Mouse (Mus musculus) heart, postnatal 4 days (tissue): ENCODE results near the gene Smu1. TPM values are rescaled to one million over a fixed set of nuclear protein-coding genes. Genes with fewer than 3 reads are reported as not detected.

ENCODE experiments used
- DNase-seq: peaks from one replicate; pipeline ENCODE4 v3.0.0; 2021
- microRNA-seq, 2 experiments: library from miRNA; unstranded; fragments of <30 nt; microRNA quantifications; one replicate each; pipeline ENCODE4 v1.2.0; 2021 to 2022
- total RNA-seq, 2 experiments: library from RNA; stranded (reverse); gene quantifications; 2 replicates each; pipeline ENCODE4 v1.2.3; 2021

The Smu1 gene
- total RNA-seq, 2 experiments from 2014 or later: 46.6 to 49.3 TPM

DNA sequence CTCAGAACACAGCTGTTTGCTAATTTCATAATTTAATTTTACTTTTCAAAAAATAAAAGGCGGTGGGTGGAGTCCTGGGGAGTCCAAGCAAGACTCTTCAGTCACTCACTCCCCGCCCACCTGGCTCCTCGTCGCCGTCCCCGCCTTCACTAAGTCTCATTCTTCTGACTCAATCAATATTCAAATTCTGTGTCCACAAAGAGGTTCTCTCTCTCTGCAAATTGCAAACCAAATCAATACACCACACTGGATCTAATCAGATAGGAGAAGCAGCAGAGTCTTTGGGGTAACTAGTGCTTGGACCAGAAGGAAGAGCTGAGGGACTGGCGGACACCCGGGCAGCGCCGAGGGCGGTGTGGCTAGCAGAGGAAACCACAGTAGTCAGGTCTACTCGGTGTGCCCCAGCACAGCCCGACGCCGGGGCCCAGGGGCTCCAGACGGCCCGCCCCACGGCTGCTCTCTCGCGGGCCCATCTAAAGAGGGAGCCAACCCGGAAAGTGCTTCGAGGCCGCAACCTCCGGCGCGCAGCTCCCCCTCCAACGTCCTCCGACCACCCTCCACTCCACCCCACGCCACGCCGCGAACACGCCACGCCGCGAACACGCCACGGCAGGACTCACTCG is 455 bp downstream of the Smu1 start:
- DNase-seq: no peak

DNA sequence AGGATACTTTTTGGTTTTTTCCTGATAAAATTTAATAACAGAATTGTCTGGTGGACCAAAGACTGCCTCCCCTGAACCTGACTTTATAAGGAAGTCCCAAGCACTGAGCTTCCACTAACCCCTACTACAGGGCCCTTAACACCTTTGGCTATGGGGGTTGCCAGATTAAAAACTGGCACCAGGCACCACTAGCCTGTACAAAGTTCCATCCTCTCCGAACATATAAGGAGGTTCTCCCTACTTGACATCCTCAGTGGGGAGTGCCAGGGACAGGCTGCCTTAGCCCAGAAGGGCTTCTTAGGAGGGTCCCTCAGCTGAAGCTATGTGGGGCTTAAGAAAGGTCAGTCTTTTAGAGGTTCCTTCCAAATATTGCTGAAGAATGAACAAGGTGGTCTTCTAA is 22.4 kb downstream of the Smu1 start:
- no peak for DNase-seq

DNA sequence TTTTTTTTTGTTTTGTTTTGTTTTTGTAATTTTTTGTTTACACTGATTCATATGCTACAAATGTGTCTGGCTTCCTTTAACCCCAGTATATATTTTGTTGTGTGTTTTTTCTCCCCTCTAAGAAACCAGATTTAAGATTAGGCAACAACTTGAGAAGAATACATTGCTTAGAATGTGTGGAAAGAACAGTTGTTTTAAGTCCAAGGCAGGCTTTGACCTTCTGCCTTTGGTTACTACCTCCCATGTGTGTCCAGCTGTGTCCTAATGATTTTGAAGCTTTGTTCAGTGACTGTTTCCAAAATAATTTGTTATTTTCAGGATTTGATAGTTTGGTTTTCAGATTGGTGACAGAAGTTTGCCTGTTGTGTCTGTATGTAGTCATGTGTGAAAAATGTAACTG is 26.5 kb downstream of the Smu1 start:
- no peak for DNase-seq

DNA sequence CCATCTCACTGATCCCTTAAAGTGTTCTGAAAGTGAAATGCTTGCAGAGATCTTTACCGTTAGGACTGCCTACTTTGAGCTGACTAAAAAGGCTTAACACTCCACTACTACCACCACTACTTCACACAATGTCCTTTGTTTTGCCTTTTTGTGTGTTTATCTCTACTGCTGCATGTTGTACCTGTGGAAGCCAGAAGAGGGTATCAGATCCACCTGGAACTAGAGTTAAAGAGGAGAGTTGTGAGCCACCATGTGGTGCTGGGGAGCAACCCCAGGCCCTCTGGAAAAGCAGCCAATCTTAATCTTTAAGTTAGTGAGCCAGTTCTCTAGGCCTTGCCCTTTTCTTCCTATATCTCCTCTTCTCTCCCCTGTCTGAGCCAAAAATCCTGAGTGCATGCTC is 30.5 kb downstream of the Smu1 start:
- no peak for DNase-seq

DNA sequence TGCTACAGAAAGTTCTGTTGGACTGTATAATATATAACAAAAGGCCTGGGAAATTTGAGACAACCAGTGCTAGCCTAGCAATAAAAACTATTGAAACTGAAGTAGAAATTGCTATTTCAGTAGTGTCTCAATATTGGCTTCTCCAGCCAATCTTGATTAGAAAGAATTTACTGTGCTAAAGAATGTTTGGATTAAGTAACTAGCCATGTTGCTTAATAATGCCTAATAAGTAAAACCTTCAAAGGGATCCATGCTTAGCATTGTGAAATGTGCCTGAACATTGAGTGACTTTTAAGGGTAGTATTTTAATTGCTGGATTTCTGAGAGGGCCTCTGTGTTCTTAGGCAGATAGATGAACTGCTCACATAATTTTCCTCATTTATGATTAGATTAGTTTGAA is 32.2 kb downstream of the Smu1 start:
- no peak for DNase-seq

DNA sequence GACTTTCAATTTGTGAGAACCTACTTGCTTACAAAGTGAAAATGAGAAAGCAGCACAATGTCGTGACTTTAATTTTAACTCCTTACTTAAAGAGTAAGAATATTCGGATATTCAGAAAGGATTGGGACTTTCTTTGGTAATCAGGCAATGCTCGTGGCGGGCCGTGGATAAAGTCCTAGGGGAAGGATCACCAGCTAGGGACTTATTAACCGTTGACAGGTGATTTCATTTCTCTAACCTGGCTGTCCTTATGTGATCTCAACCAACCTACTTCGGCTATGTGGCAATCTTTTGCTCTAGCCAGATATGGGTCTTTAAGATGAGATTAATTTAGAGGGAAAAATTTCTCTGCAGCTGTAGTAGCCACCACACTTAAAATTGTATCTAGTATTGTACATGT is 32.6 kb downstream of the Smu1 start:
- DNase-seq: no peak

DNA sequence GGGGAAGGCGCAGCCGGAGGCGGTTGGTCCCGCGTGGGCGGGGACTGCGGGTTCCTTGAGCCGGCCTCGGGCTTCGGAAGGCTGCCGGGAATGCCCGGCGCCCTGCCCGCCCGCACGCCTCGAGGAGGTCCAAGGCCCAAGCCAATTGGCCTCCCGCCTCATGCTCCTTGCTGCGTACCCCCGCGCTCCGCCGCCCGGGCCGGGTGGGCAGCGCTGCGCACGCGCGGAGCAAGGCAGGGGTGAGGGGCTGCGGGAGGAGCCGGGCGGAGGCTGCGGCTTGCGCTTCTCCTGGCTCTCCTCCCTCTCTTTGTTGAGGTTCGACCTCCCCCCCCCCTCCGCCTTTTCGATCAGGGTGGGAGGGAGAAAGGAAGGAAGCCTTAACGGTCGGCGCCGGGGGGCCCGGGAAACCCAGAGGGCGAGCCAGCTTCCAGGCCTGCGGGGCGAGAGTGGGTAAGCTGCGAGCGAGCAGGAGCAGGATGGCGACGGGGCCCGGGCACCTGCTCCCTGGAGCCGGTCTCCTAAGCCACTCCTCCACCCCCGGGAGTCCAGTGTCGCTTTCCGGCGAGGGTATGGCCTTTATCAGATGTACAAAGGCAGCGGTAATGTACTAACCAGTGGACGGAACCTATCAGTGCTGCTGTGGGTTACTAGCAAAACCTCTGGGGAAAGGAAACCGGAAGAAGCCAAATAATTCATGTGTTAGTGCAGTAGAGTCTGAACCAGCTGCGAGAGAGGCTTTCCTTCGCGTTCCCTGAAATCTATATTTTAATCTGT is 34.8 kb downstream of the Smu1 start:
- DNase-seq: peak; percentile 83

DNA sequence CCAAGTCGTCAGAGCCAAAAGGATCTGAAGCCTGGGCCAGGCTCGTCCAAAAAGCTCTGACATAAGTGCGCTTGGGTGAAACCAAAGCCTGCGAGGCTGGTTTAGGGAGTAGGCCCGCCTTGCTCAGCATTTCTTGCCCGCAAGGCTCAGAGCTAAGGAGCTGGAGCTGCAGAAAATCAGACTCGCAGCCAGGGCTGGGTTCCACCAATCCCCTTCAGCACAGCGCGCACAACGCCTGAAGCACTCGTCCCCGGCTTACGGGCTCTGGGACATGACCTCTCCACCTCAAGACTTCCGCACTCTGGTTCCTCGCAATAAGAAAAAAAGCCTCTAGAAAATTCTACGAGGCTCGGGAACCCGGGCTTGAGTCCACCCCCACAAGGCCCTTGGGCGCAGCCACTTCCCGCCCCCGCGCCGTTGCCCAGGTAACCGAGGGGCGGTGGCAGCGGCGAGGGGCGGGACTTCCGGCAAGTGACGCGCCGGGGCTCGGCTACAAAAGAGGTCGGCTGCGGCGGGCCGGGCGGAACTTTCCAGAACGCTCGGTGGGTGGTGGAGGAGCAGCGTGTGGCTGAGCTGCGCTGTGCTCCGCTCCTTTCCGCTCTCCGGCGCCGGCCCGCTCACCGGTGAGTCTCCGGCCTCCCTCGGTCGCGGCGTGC is 35.6 kb downstream of the Smu1 start, which contains the start of gene Dnaja1:
Gene Dnaja1 (plus strand): TSS at position 140 of the 656 bp plus-strand sequence.
- peak; percentile 99 for DNase-seq

DNA sequence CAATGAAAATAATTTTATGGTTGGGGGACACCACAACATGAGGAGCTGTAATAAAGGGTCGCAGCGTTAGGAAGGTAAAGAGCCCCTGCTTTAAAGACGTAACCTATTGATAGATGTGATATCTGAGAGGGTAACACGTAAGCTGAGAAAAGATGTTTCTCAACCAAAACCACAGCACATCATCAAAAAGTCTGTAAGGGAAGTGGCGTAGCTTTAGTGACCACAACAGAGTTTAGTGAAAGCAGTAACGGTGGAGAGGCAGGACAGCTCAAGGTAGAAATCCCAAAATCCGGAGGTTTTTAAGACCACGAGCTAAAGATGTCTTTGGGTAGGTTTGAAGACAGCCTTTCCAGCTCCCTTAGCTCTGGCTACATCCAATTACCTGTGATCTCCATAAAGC is 36.8 kb downstream of the Smu1 start:
- DNase-seq: no peak

DNA sequence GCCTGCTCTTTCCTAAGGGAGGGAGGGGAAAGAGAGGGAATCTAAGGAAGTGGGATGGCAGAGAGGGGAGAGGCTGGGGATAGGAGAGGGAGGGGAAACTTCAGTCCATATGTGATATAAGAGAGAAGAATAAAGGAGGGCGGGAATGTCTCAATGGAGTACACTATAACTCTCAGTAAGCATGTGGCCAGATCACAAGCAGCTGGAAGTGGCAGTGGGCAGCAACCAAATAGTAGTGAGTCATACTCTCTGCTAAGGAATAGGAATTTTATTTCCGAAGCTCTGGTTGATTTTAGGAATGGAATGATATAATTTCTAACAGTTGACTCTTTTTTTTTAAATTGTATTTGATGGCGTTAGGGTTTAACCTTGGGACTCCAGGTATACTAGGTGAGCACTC is 40.6 kb downstream of the Smu1 start:
- DNase-seq: no peak

DNA sequence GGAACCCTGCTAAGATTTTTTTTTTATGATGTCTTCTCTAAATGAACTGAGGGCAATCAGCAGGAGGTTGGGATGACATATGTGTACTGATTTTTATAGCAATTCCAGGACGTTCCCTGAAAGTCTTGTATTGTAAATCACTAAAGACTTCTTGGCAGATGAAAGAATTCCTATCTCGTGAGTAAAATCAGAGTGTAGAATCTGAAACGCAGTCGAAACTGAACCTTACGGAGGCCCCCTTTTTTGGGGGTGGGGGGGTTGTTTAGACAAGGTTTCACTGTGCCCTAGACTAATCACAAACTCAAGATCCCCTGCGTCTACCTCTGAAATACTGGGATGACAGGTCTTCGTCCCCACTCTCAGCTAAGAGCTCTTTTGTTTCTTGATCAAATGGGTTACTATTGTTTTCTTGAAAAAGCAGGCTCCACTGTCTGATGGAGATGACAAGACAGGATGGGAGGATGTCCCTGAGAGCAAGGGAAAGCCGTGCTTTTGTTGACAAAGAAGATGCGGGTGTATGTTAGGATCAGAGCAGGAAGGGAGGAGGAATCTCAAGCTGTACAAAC is 53.9 kb downstream of the Smu1 start:
- DNase-seq: no peak

DNA sequence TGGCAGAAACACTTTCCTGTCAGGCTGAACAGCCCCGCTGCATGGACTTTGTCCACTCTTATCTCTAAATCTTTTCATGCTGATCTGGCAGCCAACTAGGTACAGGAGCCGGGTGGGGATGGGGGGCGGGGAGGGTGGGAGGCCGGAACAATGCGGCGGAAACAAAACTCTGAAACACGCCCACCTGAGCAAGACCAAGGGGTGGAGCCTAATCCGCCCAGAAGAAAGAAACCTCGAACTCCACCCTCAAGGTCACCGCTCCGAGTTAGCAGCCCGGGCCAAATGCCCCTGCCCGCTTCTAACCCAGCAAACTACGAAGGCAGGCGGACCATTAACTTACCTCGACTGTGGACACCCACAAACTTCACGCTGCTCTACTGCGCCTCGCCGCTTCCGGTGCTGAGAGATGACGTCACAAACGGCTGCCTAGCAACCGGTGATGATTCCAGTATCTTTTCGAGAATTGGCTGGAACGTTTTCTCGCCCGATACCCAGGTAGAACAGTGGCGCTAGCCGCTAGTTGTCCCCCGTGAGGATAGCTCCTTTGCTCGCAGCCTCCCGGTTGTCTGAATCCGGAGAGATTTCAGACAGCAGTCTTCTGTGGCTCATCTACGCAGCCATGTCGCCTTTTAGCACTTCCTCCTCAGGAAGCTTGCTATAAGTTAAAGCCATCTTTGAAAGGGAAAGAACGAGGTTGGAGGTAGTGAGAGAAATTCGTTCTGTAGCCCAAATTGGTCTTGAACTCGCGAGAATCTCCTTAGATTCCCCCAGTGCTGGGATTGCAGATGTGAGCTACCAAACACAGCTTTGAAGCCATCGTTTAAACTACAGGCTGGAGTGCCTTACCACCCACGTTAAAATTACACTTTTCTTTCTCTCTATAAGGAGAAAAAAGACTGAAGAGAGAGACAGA is 54.7 kb downstream of the Smu1 start, which contains the start of gene Aptx:
Gene Aptx (minus strand): TSS at position 398 of the 913 bp plus-strand sequence.
- DNase-seq: peak; percentile 96

DNA sequence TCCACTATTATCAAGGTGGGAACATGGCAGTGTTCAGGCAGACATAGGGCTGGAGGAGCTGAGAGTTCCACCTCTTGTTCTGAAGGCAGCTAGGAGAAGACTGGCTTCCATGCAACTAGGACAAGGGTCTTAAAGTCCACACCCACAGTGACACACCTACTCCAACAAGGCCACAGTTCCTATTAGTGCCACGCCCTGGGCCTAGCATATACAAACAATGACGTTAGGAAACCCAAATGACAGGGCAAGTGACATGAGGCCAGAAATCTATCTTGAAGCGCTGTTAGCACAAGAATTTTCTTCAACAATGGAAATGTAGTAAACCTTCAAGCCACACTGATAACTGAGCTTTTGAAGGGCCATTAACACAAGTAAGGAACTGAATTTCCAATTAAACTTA is 55.9 kb downstream of the Smu1 start:
- no peak for DNase-seq

DNA sequence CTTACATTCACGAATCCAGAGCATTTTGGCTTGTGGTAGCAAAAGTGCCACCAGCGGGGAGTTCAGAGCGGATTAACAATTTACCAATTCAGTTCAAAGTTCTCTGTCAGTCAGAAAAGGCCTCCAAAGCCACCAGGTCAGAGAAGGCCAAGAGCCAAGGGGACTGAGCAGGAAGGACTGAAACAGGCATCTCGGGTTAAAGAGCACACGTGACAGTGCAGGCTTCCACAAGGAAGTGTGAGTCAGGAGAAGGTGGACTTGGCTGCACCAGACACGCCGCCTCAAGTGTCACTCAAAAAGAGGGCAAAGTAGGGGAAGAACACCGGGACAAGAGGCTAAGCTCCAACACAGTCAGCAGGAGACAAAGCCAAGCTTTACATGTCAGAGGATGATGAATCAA is 57.5 kb downstream of the Smu1 start:
- DNase-seq: no peak

DNA sequence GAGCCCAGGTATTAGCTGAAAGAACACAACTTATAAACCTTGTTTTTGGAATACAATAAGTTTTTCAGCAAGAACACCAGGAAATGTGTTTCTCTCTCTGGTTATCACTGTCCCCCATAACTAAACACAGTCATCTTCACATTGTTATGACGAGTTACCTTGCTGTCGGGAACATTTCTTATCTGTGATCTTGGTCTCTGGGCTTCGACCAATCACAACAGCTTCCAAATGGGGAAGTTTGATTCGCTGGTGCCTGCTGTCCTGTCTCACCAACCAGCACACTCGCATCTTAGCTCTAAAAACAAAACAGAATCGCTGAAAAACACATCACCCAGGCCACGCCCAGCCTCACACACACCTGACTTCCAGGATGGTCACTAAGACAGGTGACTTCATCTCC is 60.7 kb downstream of the Smu1 start:
- no peak for DNase-seq

DNA sequence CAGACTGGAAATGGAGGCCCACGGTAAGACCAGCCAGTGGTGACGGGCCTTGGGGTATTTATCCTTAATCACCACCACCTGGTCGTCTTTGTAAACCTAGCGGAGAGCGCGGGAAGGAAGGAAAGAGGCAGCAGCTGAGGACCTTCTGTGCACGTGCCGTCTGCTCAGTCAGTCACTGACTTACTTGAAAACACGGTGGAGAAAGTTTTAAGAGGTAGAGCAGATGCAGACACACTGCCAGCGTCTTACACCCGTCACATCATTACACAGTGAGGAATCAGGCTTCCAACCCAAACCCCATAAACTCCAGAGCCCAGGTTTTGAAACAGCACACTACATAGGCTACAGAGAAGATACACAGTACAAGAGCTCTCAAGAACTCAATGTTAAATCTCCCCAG is 66.6 kb downstream of the Smu1 start:
- DNase-seq: no peak

Small RNA genes lying within 50 kb of the gene (microRNA-seq; reads per million reads assigned to microRNA genes)
- gene Mir207: 0.69 to 1.0 reads per million in 2 experiments

Other genes starting within 250 kb of the Smu1 start
- gene Aptx, start 54.7 kb downstream of the Smu1 start, total RNA-seq: 10 to 100 TPM; 18.8 to 21.0 TPM
- gene Dnaja1, start 35.8 kb downstream of the Smu1 start, total RNA-seq: 100 to 1,000 TPM; 107 to 108 TPM
- 10 to 100 TPM; 92.2 to 93.6 TPM for gene B4galt1, start 96.1 kb upstream of the Smu1 start, total RNA-seq
- gene Spink4, start 162.1 kb upstream of the Smu1 start, total RNA-seq: 1 to 10 TPM; 2.7 to 2.8 TPM
- gene Bag1, start 190.4 kb upstream of the Smu1 start, total RNA-seq: 100 to 1,000 TPM; 196 to 204 TPM
- 10 to 100 TPM; 37.9 to 38.5 TPM for gene Chmp5, start 190.5 kb upstream of the Smu1 start, total RNA-seq
- gene Nfx1, start 213.0 kb upstream of the Smu1 start, total RNA-seq: 10 to 100 TPM; 35.8 to 38.5 TPM